In genomic region chr13:101547365-101547764, GRCm38 (mm10) we compare ENCODE assay signal across 26 mouse cellular contexts.
DNase-seq lines count a peak whose midpoint lies in the region; ATAC-seq and TF ChIP-seq lines count a peak whose summit lies in the region.
"Had no signal": no experiment of that assay in that cellular context is flagged by ENCODE, and none has a peak within 500 bp of the region (broad histone marks: within the 10 kb centered on the region; RNA-seq: fewer than 3 reads in every experiment).

No protein-coding gene starts in this region.

- no peak for DNase-seq in heart, adult 8-10 months (ENCODE audit: low spot score)
- DNase-seq in CH12.LX (ENCODE audit: extremely low read depth) = no peak
- peak; percentile 22 for DNase-seq in induced T-regulatory cell, adult 2 months (ENCODE audit: low read depth)
- no peak for DNase-seq in cerebellum, adult 8-10 months
- DNase-seq in heart, adult 11 months = no peak
- no peak for DNase-seq in cerebellum, postnatal 25 days
- DNase-seq: adrenal gland, postnatal 25 days; cerebellum, adult 11-12 months; cerebellum, postnatal 14 days; heart, postnatal 4 days; kidney, adult 9 months; kidney, postnatal 14 days; lung, postnatal 10 days; midbrain, embryonic 14.5 days; retina, postnatal 1 day had no signal

- TF ChIP-seq RAD21 in CH12.LX (IDR thresholded peaks at IDR 0.05; ENCODE audit: low read depth, low read length) = no peak

- in situ Hi-C loops in CH12.LX (cut with MboI; ENCODE audit: low pct_ligation_motif_present, low pct_unique_long_range_greater_than_20kb, low sequenced_read_pairs) = loop anchor here (10.0 kb wide), 1 partner anchor 117 kb away; no protein-coding TSS in a partner anchor

- no peak for TF ChIP-seq CTCF in CH12.LX (conservative IDR thresholded peaks at IDR 0.05 in 1 of 2, IDR thresholded peaks at IDR 0.05 in 1 of 2; ENCODE audit: low read depth in 2 of 2, low read length in 2 of 2)

- H3K27me3 ChIP-seq in heart, embryonic 13.5 days (replicated peaks) = no peaks in the 10 kb centered on the region
- no peaks in the 10 kb centered on the region for H3K27me3 ChIP-seq in CH12.LX (replicated peaks)
- H3K27me3 ChIP-seq in liver, embryonic 15.5 days = no peaks in the 10 kb centered on the region
- H3K27me3 ChIP-seq: embryonic facial prominence, embryonic 13.5 days; heart, embryonic 15.5 days; neural tube, embryonic 13.5 days had no signal

- H3K27ac ChIP-seq in heart, embryonic 13.5 days (replicated peaks) = 0 out of 2 replicates have a peak overlapping the region, but pooled peaks have one; percentile 20
- H3K27ac ChIP-seq in CH12.LX (ENCODE audit: insufficient read depth, low read depth) = no peak overlapping the region
- H3K27ac ChIP-seq in liver, embryonic 15.5 days (replicated peaks) = peak overlapping the region; percentile 98
- H3K27ac ChIP-seq: embryonic facial prominence, embryonic 13.5 days; heart, embryonic 15.5 days; layer of hippocampus, adult 2 months; limb, embryonic 10.5 days; neural tube, embryonic 13.5 days had no signal

- no peak overlapping the region for H3K9ac ChIP-seq in heart, embryonic 13.5 days
- no peak overlapping the region for H3K9ac ChIP-seq in CH12.LX (ENCODE audit: insufficient read depth, low read depth)
- H3K9ac ChIP-seq in liver, embryonic 15.5 days = peak overlapping the region; percentile 20
- H3K9ac ChIP-seq: embryonic facial prominence, embryonic 13.5 days; heart, embryonic 15.5 days; neural tube, embryonic 13.5 days had no signal

- no peak for TF ChIP-seq POLR2A in CH12.LX (IDR thresholded peaks at IDR 0.05; ENCODE audit: low read depth, low read length)

- no peaks in the 10 kb centered on the region for H3K36me3 ChIP-seq in heart, embryonic 13.5 days
- H3K36me3 ChIP-seq in CH12.LX (replicated peaks in 1 of 2; ENCODE audit: control insufficient read depth in 1 of 2, insufficient read depth in 1 of 2, low read length in 1 of 2) = no peaks in the 10 kb centered on the region
- no peaks in the 10 kb centered on the region for H3K36me3 ChIP-seq in liver, embryonic 15.5 days (replicated peaks)
- H3K36me3 ChIP-seq: embryonic facial prominence, embryonic 13.5 days; G1E; heart, embryonic 15.5 days; limb, embryonic 10.5 days; neural tube, embryonic 13.5 days had no signal

- H3K79me2 ChIP-seq in CH12.LX (replicated peaks; ENCODE audit: control insufficient read depth, extremely low read depth, insufficient read depth, poor library complexity, severe bottlenecking) = no peaks in the 10 kb centered on the region

- TF ChIP-seq EP300 in CH12.LX (IDR thresholded peaks at IDR 0.05; ENCODE audit: low read length) = no peak

- no peak overlapping the region for H3K4me3 ChIP-seq in heart, embryonic 13.5 days
- no peak overlapping the region for H3K4me3 ChIP-seq in CH12.LX (replicated peaks in 1 of 3; ENCODE audit: low read depth in 2 of 3, low read length in 2 of 3, poor library complexity in 1 of 3)
- peak overlapping the region; percentile 14 for H3K4me3 ChIP-seq in liver, embryonic 15.5 days (replicated peaks)
- H3K4me3 ChIP-seq: embryonic facial prominence, embryonic 13.5 days; heart, embryonic 15.5 days; layer of hippocampus, adult 2 months; limb, embryonic 10.5 days; neural tube, embryonic 13.5 days had no signal

- 72% methylated on average over 2 of the region's 2 CpGs for WGBS in heart, embryonic 13.5 days
- WGBS in liver, embryonic 15.5 days (ENCODE audit: insufficient replicate concordance) = 34% methylated on average over 2 of the region's 2 CpGs

- H3K4me2 ChIP-seq in heart, embryonic 13.5 days = no peak overlapping the region
- peak overlapping the region; percentile 42 for H3K4me2 ChIP-seq in CH12.LX (ENCODE audit: insufficient read depth, low read depth, poor library complexity, severe bottlenecking)
- H3K4me2 ChIP-seq in liver, embryonic 15.5 days = peak overlapping the region; percentile 61
- H3K4me2 ChIP-seq: embryonic facial prominence, embryonic 13.5 days; neural tube, embryonic 13.5 days had no signal

- ATAC-seq in heart, embryonic 13.5 days (ENCODE audit: extremely low read depth, insufficient number of reproducible peaks, low FRiP score, low TSS enrichment) = no peak
- no peak for ATAC-seq in liver, embryonic 15.5 days (ENCODE audit: insufficient read depth)
- ATAC-seq: forebrain, embryonic 14.5 days; hindbrain, embryonic 16.5 days; intestine, embryonic 16.5 days had no signal

- no peaks in the 10 kb centered on the region for H3K9me3 ChIP-seq in heart, embryonic 13.5 days
- no peaks in the 10 kb centered on the region for H3K9me3 ChIP-seq in CH12.LX (replicated peaks; ENCODE audit: low read length)
- H3K9me3 ChIP-seq in liver, embryonic 15.5 days (replicated peaks) = no peaks in the 10 kb centered on the region
- H3K9me3 ChIP-seq: embryonic facial prominence, embryonic 13.5 days; G1E; heart, embryonic 15.5 days; limb, embryonic 10.5 days; neural tube, embryonic 13.5 days had no signal

- H3K4me1 ChIP-seq in heart, embryonic 13.5 days = peaks cover 31% of the 10 kb centered on the region
- peaks cover under 1 to 12% of the 10 kb centered on the region in 2 experiments for H3K4me1 ChIP-seq in CH12.LX (ENCODE audit: control insufficient read depth in 1 of 2, insufficient read depth in 2 of 2)
- H3K4me1 ChIP-seq in liver, embryonic 15.5 days (replicated peaks) = peaks cover 85% of the 10 kb centered on the region
- H3K4me1 ChIP-seq: neural tube, embryonic 13.5 days had no signal

- dilution Hi-C loops in CH12.LX (cut with MboI; ENCODE audit: extremely low pct_ligation_motif_present, extremely low pct_unique_long_range_greater_than_20kb, low sequenced_read_pairs) = no loop called here

TF ChIP-seq in CH12.LX, 34 proteins besides CTCF, POLR2A, EP300 and RAD21:
- TF ChIP-seq JUND (conservative IDR thresholded peaks at IDR 0.05; ENCODE audit: low read depth, low read length) (no peak), CHD2 (IDR thresholded peaks at IDR 0.05; ENCODE audit: low read length) (no peak), ZNF384 (IDR thresholded peaks at IDR 0.05; ENCODE audit: low read depth, low read length) (no peak), RCOR1 (conservative IDR thresholded peaks at IDR 0.05; ENCODE audit: low read depth, low read length) (no peak), MYC (IDR thresholded peaks at IDR 0.05; ENCODE audit: low read depth, low read length) (no peak), NELFE (IDR thresholded peaks at IDR 0.05; ENCODE audit: low read depth, low read length) (no peak), BHLHE40 (IDR thresholded peaks at IDR 0.05; ENCODE audit: low read depth, low read length) (no peak), ZKSCAN1 (IDR thresholded peaks at IDR 0.05; ENCODE audit: borderline replicate concordance, low read depth, low read length) (no peak), USF1 (IDR thresholded peaks at IDR 0.05; ENCODE audit: low read depth, low read length) (no peak), ETS1 (conservative IDR thresholded peaks at IDR 0.05; ENCODE audit: low read depth, low read length) (no peak)
